Mouse (Mus musculus): ENCODE data around the gene Arhgdig.
A peak's percentile ranks its signal among the peaks of the same experiment; 100 is the strongest.

The Arhgdig gene

GRCm38 (mm10) chr17:26207686-26208085 is at the start of gene Arhgdig:
TSS of gene Arhgdig (minus strand) at chr17:26207786.
- DNase-seq, result no peak

- no peak for DNase-seq
These were observed 47.7 kb upstream of the Arhgdig start for GRCm38 (mm10) chr17:26255313-26255712.

GRCm38 (mm10) chr17:26253399-26253798 is 45.8 kb upstream of the Arhgdig start:
- no peak for DNase-seq

GRCm38 (mm10) chr17:26252539-26253251 is 45.1 kb upstream of the Arhgdig start, which contains the start of gene Luc7l:
TSS of gene Luc7l (plus strand) at chr17:26252896.
- DNase-seq, result peak; percentile 90 to 91

- DNase-seq, result no peak
These were observed 44.4 kb upstream of the Arhgdig start for GRCm38 (mm10) chr17:26251886-26252538.

GRCm38 (mm10) chr17:26244101-26244841 is 36.7 kb upstream of the Arhgdig start, which contains the start of gene Fam234a:
TSS of gene Fam234a (minus strand) at chr17:26244242.
- peak; percentile 86 to 90 for DNase-seq

- peak; percentile 64 to 68 for DNase-seq
These were observed 36.0 kb upstream of the Arhgdig start for GRCm38 (mm10) chr17:26243471-26244100.

- DNase-seq, result no peak
These were observed 33.4 kb upstream of the Arhgdig start for GRCm38 (mm10) chr17:26240990-26241389.

- DNase-seq, result no peak
These were observed 32.7 kb upstream of the Arhgdig start for GRCm38 (mm10) chr17:26240120-26240790.

- DNase-seq, result no peak
These were observed 32.0 kb upstream of the Arhgdig start for GRCm38 (mm10) chr17:26239551-26239950.

- no peak for DNase-seq
These were observed 30.1 kb upstream of the Arhgdig start for GRCm38 (mm10) chr17:26237667-26238066.

- DNase-seq, result no peak
These were observed 27.7 kb upstream of the Arhgdig start for GRCm38 (mm10) chr17:26235077-26235815.

GRCm38 (mm10) chr17:26234386-26234785 is 26.8 kb upstream of the Arhgdig start:
- DNase-seq, result no peak

- peak; percentile 22 to 27 for DNase-seq
These were observed 25.3 kb upstream of the Arhgdig start for GRCm38 (mm10) chr17:26232863-26233262.

GRCm38 (mm10) chr17:26231156-26231555 is 23.6 kb upstream of the Arhgdig start:
- no peak for DNase-seq

GRCm38 (mm10) chr17:26229776-26230175 is 22.2 kb upstream of the Arhgdig start:
- no peak for DNase-seq

- no peak for DNase-seq
These were observed 17.6 kb upstream of the Arhgdig start for GRCm38 (mm10) chr17:26225150-26225549.

GRCm38 (mm10) chr17:26221508-26221907 is 13.9 kb upstream of the Arhgdig start:
- no peak for DNase-seq

GRCm38 (mm10) chr17:26212681-26213080 is 5.1 kb upstream of the Arhgdig start:
- DNase-seq, result no peak

GRCm38 (mm10) chr17:26212241-26212640 is 4.7 kb upstream of the Arhgdig start:
- no peak for DNase-seq

- DNase-seq, result no peak
These were observed 1.2 kb downstream of the Arhgdig start for GRCm38 (mm10) chr17:26206392-26206791.

GRCm38 (mm10) chr17:26204766-26205165 is 2.8 kb downstream of the Arhgdig start:
- DNase-seq, result no peak
